Mouse (Mus musculus): Measurements from ENCODE around the gene Ptges3.
"Not testable (repeated sequence)": the region's sequence is repeated elsewhere in the genome, so short reads cannot be mapped to it uniquely, and the experiment has no call there.

Ptges3 gene

GRCm38 (mm10) chr10:128058601-128059151, at the start of gene Ptges3:
Gene Ptges3, plus strand, starts transcription at chr10:128058954.
- peak; percentile 87 for DNase-seq (ENCODE audit: low read depth)

- no peak for DNase-seq (ENCODE audit: low read depth)
These were observed 49.0 kb upstream of the Ptges3 start for GRCm38 (mm10) chr10:128009735-128010134.

- DNase-seq (ENCODE audit: low read depth) = peak; percentile 70
These were observed 43.5 kb upstream of the Ptges3 start, which contains the start of gene Prim1 for GRCm38 (mm10) chr10:128015068-128015934. Gene Prim1, plus strand, starts transcription at chr10:128015168.

GRCm38 (mm10) chr10:128022196-128022595, 36.6 kb upstream of the Ptges3 start:
- DNase-seq (ENCODE audit: low read depth) = no peak

- no peak for DNase-seq (ENCODE audit: low read depth)
These were observed 35.3 kb upstream of the Ptges3 start for GRCm38 (mm10) chr10:128023496-128023895.

- no peak for DNase-seq (ENCODE audit: low read depth)
These were observed 28.8 kb upstream of the Ptges3 start for GRCm38 (mm10) chr10:128029931-128030330.

GRCm38 (mm10) chr10:128030860-128031259, 27.9 kb upstream of the Ptges3 start:
- DNase-seq (ENCODE audit: low read depth) = no peak

- peak; percentile 38 for DNase-seq (ENCODE audit: low read depth)
These were observed 21.9 kb upstream of the Ptges3 start for GRCm38 (mm10) chr10:128036746-128037425.

GRCm38 (mm10) chr10:128037921-128038320, 20.8 kb upstream of the Ptges3 start:
- DNase-seq (ENCODE audit: low read depth) = no peak

- no peak for DNase-seq (ENCODE audit: low read depth)
These were observed 19.6 kb upstream of the Ptges3 start for GRCm38 (mm10) chr10:128039167-128039566.

GRCm38 (mm10) chr10:128039858-128040257, 18.9 kb upstream of the Ptges3 start:
- no peak for DNase-seq (ENCODE audit: low read depth)

- DNase-seq (ENCODE audit: low read depth) = no peak
These were observed 18.5 kb upstream of the Ptges3 start for GRCm38 (mm10) chr10:128040293-128040692.

- no peak for DNase-seq (ENCODE audit: low read depth)
These were observed 17.1 kb upstream of the Ptges3 start for GRCm38 (mm10) chr10:128041636-128042035.

GRCm38 (mm10) chr10:128042466-128042865, 16.3 kb upstream of the Ptges3 start:
- DNase-seq (ENCODE audit: low read depth) = no peak

- DNase-seq (ENCODE audit: low read depth) = no peak
These were observed 15.5 kb upstream of the Ptges3 start for GRCm38 (mm10) chr10:128043041-128043835.

GRCm38 (mm10) chr10:128048157-128048556, 10.6 kb upstream of the Ptges3 start:
- DNase-seq (ENCODE audit: low read depth) = no peak

GRCm38 (mm10) chr10:128049741-128050140, 9.0 kb upstream of the Ptges3 start:
- no peak for DNase-seq (ENCODE audit: low read depth)

- DNase-seq (ENCODE audit: low read depth) = no peak
These were observed 8.4 kb upstream of the Ptges3 start for GRCm38 (mm10) chr10:128050355-128050754.

- DNase-seq (ENCODE audit: low read depth) = no peak
These were observed 7.2 kb upstream of the Ptges3 start for GRCm38 (mm10) chr10:128051589-128051988.

GRCm38 (mm10) chr10:128052136-128052535, 6.6 kb upstream of the Ptges3 start:
- not testable (repeated sequence) for DNase-seq (ENCODE audit: low read depth)

GRCm38 (mm10) chr10:128053001-128053400, 5.8 kb upstream of the Ptges3 start:
- no peak for DNase-seq (ENCODE audit: low read depth)

- no peak for DNase-seq (ENCODE audit: low read depth)
These were observed 570 bp upstream of the Ptges3 start for GRCm38 (mm10) chr10:128058184-128058583.

Data from c-Kit-positive CD71-negative TER-119-negative erythroid progenitor cells, embryonic 14.5 days (primary cell).